Mouse (Mus musculus) neural tube, embryonic 15.5 days (tissue): ENCODE data around the gene Ccdc144b. TPM values are rescaled to one million over a fixed set of nuclear protein-coding genes. Genes with fewer than 3 reads are reported as not detected.

Experiments used
- ATAC-seq: fragments of 200-750 bp; cut with Nextera tagmentation; 2 replicates; pipeline ENCODE4 v1.8.0; 2017; ENCODE audit warnings: mild to moderate bottlenecking, moderate TSS enrichment, moderate library complexity; ENCODE audit not compliant: low FRiP score
- H3K27ac ChIP-seq: fragments of 300-500 bp; sonication (generic); replicated peaks from 2 replicates; pipeline ENCODE4 v1.5.1; 2015; ENCODE audit warnings: mild to moderate bottlenecking, inconsistent platforms
- H3K27me3 ChIP-seq: fragments of 300-500 bp; sonication (generic); replicated peaks from 2 replicates; pipeline ENCODE4 v1.6.1; 2015; ENCODE audit warnings: inconsistent platforms
- H3K36me3 ChIP-seq: fragments of 300-500 bp; sonication (generic); 2 replicates; pipeline ENCODE4 v1.6.1; 2015; ENCODE audit warnings: inconsistent platforms
- H3K4me1 ChIP-seq: fragments of 300-500 bp; sonication (generic); 2 replicates; pipeline ENCODE4 v1.6.1; 2015; ENCODE audit warnings: inconsistent platforms
- H3K4me2 ChIP-seq: fragments of 300-500 bp; sonication (generic); 2 replicates; pipeline ENCODE4 v1.6.1; 2015; ENCODE audit warnings: inconsistent platforms, mild to moderate bottlenecking, moderate library complexity
- H3K4me3 ChIP-seq: fragments of 300-500 bp; sonication (generic); replicated peaks from 2 replicates; pipeline ENCODE4 v1.5.1; 2015; ENCODE audit warnings: mild to moderate bottlenecking, inconsistent platforms
- H3K9ac ChIP-seq: fragments of 300-500 bp; sonication (generic); replicated peaks from 2 replicates; pipeline ENCODE4 v1.6.1; 2015; ENCODE audit warnings: mild to moderate bottlenecking, inconsistent platforms
- H3K9me3 ChIP-seq: fragments of 300-500 bp; sonication (generic); replicated peaks from 2 replicates; pipeline ENCODE4 v1.6.1; 2016; ENCODE audit warnings: inconsistent platforms
- WGBS: fragments of 180-500 bp; shearing (Covaris S2); methylation state at CpG from one replicate; pipeline ENCODE4 v1.1.7; 2015; ENCODE audit warnings: mixed read lengths; 5-methylcytosine and 5-hydroxymethylcytosine counted together
- polyA plus RNA-seq: library from polyadenylated mRNA; unstranded; fragments of >200 nt; fragmentation: Nextera tagmentation; extraction: Ambion mirVana; gene quantifications from 2 replicates; pipeline ENCODE4 v1.2.1, GENCODE M21; 2015

Ccdc144b gene
- polyA plus RNA-seq, 1 experiment from 2014 or later: not detected

DNA sequence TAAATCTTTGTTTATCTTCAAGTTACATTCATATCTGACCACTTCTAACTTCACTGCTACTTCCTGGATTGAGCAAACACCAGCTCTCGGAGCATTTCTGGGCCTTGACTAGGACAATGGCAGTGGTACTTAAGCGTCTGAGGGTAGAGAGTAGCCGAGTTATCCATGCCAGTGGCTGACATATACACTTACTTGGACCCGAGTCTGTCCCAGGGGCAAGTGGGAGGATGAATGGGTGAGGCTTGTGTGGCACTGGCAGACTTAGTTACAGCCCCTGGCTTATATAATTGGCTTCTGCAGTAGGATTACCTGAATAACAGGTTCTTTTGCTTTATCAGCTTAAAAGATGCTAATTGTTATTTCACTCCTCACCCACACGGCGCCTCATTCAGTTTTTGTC lies 14.4 kb upstream of the Ccdc144b start:
- peaks cover 24% of the 10 kb centered on the region for H3K36me3 ChIP-seq
- H3K4me2 ChIP-seq: no peak overlapping the region
- no peaks in the 10 kb centered on the region for H3K9me3 ChIP-seq
- WGBS: 92% methylated on average over 6 of the region's 6 CpGs
- no peak overlapping the region for H3K27ac ChIP-seq
- H3K4me1 ChIP-seq: peaks cover 32% of the 10 kb centered on the region
- no peak overlapping the region for H3K4me3 ChIP-seq
- peaks cover 14% of the 10 kb centered on the region for H3K27me3 ChIP-seq
- no peak for ATAC-seq
- no peak overlapping the region for H3K9ac ChIP-seq

DNA sequence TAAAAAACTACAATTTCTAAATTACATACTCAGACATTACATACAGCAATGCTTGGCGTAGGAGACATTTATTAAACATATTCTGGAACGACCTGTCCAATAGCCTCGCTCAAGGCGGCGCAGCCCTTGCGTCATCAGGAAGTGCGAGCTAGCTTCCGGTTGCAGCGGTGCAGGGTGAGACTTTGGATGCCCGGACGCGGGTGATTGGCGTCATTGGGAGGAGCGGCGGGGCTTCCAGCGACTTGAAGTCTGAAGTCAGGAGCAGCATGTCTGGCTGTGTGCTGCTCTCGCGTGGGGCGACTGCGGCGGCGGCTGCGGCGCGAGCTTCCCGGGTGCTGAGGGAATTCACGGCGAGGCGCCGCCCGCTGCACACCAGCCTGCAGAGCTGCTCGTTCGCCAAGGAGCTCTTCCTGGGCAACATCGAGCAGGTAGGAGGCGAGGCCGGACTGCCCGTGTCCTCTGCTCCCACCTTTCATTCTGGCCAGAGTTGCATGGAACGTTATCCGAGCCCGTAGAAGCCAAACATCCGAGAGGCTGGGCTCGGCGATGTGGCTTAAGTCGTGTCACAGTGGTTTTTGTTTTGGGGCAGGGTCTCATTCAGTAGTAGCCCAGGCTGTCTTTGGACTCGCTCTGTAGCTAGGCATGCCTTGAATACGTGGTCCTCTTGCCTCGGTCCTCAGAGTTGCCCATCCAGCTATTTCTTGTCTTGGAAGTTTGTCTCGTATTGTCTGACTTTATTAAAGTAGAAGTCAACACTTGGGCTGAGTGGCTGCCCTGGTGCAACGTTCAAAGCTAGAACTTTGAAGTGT lies 12.7 kb upstream of the Ccdc144b start, which contains the start of gene Acad9:
Gene Acad9, plus strand, starts transcription at position 137 of the 809 bp plus-strand sequence.
- Histone ChIP-seq H3K9ac (peak within 1 kb of the TSS; percentile 94), H3K36me3 (peaks cover 19% of the 10 kb centered on the region), H3K4me3 (peak within 1 kb of the TSS; percentile 98), H3K9me3 (no peaks in the 10 kb centered on the region), H3K27me3 (peaks cover 26% of the 10 kb centered on the region), H3K4me2 (peak within 1 kb of the TSS; percentile 85), H3K4me1 (peaks cover 32% of the 10 kb centered on the region), H3K27ac (peak within 1 kb of the TSS; percentile 83)
- under 1% methylated on average over 49 of the region's 49 CpGs for WGBS
- ATAC-seq: peak; percentile 99

DNA sequence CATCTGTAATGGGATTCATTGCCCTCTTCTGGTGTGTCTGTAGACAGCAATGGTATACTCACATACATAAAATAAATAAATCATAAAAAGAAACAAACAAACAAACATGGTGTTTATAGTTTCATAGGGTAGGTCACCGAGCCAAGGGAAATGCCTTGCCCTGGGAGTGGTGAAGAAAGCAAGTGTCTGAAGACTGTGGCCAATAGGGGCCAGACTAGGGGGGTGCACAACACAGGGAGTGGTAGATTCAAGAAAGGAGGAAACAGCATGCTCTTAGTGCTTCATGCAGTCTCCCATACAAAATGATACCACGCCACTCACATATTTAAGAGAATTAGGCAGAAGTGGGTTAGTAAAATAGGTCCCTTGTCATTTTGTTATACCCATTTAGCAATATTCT lies 11.8 kb upstream of the Ccdc144b start:
- H3K9me3 ChIP-seq: no peaks in the 10 kb centered on the region
- no peak overlapping the region for H3K27ac ChIP-seq
- H3K9ac ChIP-seq: no peak overlapping the region
- H3K4me1 ChIP-seq: peaks cover 32% of the 10 kb centered on the region
- H3K27me3 ChIP-seq: peaks cover 28% of the 10 kb centered on the region
- peak overlapping the region; percentile 98 for H3K4me3 ChIP-seq
- WGBS: 95% methylated on average over 2 of the region's 2 CpGs
- peak; percentile 9; the same call in 1 of the 2 replicates for ATAC-seq
- peak overlapping the region; percentile 85 for H3K4me2 ChIP-seq
- peaks cover 11% of the 10 kb centered on the region for H3K36me3 ChIP-seq

DNA sequence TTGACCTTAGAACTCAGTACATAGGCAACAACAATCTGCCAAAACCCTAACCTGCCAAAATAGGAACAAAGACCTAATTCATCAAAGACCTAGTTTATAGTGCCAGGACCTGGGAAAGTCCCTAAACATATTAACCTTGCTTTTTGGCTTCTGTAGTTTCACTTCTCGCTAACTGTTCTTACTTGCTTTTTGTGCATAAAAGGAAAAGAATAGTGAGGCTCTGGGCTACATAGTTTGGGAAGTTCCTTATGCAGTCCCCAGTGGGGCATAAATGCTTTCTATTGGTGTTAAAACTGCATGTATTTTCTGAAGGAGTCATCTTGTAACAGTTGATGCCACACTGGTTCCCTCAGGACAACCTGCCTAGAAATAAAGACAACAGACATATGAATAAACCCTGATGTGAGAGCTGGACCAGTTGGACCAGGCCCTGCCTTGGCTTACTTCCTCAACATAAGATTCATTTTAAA lies 11.3 kb upstream of the Ccdc144b start:
- 93% methylated on average over 1 of the region's 1 CpGs for WGBS

DNA sequence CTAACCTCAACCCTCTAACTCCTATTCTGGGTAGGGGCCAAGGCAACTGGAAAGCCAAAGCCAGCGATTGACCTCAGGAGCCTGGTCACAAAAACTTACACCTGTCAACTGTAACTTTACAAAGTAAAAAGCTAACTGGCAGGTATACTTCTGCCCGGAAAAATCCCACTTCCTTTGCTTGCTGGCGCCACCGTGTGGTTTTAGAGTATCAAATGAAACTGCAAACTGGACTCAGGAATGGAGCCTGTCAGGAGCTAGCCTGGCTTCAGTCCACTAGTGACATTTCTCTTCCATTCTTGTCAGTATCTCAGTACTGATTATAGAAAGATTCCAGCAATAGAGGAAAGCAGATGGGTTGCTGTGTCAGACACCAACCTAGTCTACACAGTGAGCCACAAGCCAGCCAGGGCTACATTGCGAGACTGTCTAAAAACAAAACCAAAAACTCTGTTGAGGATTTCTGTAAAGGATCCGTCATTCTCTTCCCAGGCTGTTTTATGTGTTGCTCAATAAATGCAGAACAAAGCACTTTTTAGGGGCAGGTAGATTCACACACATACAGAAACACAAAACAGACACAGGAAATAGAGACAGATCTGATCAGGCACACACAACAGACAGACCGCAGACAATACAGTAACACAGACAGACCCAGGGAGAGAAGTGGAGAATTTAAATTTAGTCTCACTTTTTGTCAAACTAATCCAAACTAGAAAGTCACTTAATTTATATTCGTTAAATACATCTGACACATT lies 6.9 kb upstream of the Ccdc144b start:
- H3K4me1 ChIP-seq: peaks cover 4% of the 10 kb centered on the region; the same call in 1 of the 2 replicates
- WGBS: 38% methylated on average over 8 of the region's 8 CpGs
- peak; percentile 66; the same call in 1 of the 2 replicates for ATAC-seq
- H3K9me3 ChIP-seq: no peaks in the 10 kb centered on the region
- H3K36me3 ChIP-seq: no peaks in the 10 kb centered on the region
- no peak overlapping the region for H3K4me3 ChIP-seq
- H3K27me3 ChIP-seq: peaks cover 28% of the 10 kb centered on the region
- no peak overlapping the region for H3K9ac ChIP-seq
- no peak overlapping the region for H3K27ac ChIP-seq
- H3K4me2 ChIP-seq: no peak overlapping the region

More for the DNA sequence above, 11.3 kb upstream of the Ccdc144b start:
- Histone ChIP-seq H3K9me3 (no peaks in the 10 kb centered on the region), H3K4me2 (no peak overlapping the region), H3K4me1 (peaks cover 32% of the 10 kb centered on the region), H3K36me3 (peaks cover 9% of the 10 kb centered on the region), H3K27ac (no peak overlapping the region), H3K9ac (no peak overlapping the region), H3K4me3 (no peak overlapping the region), H3K27me3 (peaks cover 28% of the 10 kb centered on the region)
- ATAC-seq: no peak

DNA sequence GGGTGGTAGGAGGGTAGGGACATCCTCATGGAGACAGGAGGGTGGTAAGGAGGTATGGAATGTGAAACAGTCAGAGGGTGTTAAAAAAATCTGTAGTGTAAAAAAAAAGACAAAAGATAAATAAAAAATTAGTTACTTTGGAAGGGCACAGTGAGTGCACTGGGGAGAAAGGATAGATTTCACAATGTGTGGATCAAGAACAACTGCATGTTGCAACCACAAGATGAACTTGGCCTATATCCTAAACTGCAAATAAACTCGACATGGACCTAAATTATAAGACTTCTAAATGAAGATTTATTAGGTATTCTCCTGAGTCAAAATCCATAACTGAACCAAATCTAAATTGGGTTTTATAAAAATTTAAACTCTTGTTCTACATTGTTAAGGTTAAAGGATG lies 4.2 kb downstream of the Ccdc144b start:
- no peak overlapping the region for H3K4me3 ChIP-seq
- H3K4me1 ChIP-seq: no peaks in the 10 kb centered on the region
- H3K9me3 ChIP-seq: no peaks in the 10 kb centered on the region
- H3K27me3 ChIP-seq: no peaks in the 10 kb centered on the region
- no peak for ATAC-seq
- 79% methylated on average over 1 of the region's 1 CpGs for WGBS
- H3K36me3 ChIP-seq: no peaks in the 10 kb centered on the region
- H3K27ac ChIP-seq: no peak overlapping the region
- H3K9ac ChIP-seq: no peak overlapping the region
- no peak overlapping the region for H3K4me2 ChIP-seq

DNA sequence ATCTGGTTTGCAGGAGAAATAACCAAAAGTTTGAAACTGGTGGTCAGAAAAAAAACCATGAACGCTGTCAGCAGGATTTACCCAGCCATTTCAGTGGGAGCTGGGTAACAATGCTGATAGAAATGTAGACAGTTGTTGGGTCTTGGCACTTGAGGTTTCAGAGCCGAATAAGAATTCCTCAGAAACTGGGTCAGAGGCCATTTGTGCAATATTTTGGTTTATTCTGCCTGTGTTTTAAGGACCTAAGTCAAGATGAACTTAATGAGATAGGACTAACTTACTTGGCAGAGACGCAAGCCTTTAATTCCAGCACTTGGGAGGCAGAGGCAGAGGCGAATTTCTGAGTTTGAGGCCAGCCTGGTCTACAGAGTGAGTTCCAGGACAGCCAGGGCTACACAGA lies 8.3 kb downstream of the Ccdc144b start:
- H3K27ac ChIP-seq: no peak overlapping the region
- H3K4me3 ChIP-seq: no peak overlapping the region
- no peaks in the 10 kb centered on the region for H3K36me3 ChIP-seq
- no peaks in the 10 kb centered on the region for H3K27me3 ChIP-seq
- no peaks in the 10 kb centered on the region for H3K9me3 ChIP-seq
- 82% methylated on average over 4 of the region's 4 CpGs for WGBS
- no peak overlapping the region for H3K4me2 ChIP-seq
- no peak overlapping the region for H3K9ac ChIP-seq
- ATAC-seq: no peak
- no peaks in the 10 kb centered on the region for H3K4me1 ChIP-seq

DNA sequence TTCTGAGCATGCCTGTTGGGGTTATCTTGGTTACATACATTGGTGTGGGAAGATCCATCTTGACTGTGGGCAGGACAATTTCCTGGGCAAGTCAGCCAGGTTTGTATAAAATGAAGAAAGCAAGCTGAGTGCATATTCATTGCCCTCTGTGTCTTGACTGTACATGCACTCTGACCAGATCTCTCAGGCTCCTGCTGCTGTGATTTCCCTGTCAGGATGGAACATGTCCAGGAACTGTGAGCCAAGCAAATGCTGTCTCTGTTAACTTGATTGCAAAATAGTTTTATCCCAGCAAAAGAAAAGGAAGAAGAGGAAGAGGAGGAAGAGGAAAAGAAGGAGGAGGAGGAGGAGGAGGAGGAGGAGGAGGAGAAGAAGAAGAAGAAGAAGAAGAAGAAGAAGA lies 8.8 kb downstream of the Ccdc144b start:
- H3K4me1 ChIP-seq: no peaks in the 10 kb centered on the region
- no peak for ATAC-seq
- no peaks in the 10 kb centered on the region for H3K36me3 ChIP-seq
- H3K27me3 ChIP-seq: no peaks in the 10 kb centered on the region
- H3K4me3 ChIP-seq: no peak overlapping the region
- no peak overlapping the region for H3K27ac ChIP-seq
- no peaks in the 10 kb centered on the region for H3K9me3 ChIP-seq
- H3K4me2 ChIP-seq: no peak overlapping the region
- H3K9ac ChIP-seq: no peak overlapping the region

DNA sequence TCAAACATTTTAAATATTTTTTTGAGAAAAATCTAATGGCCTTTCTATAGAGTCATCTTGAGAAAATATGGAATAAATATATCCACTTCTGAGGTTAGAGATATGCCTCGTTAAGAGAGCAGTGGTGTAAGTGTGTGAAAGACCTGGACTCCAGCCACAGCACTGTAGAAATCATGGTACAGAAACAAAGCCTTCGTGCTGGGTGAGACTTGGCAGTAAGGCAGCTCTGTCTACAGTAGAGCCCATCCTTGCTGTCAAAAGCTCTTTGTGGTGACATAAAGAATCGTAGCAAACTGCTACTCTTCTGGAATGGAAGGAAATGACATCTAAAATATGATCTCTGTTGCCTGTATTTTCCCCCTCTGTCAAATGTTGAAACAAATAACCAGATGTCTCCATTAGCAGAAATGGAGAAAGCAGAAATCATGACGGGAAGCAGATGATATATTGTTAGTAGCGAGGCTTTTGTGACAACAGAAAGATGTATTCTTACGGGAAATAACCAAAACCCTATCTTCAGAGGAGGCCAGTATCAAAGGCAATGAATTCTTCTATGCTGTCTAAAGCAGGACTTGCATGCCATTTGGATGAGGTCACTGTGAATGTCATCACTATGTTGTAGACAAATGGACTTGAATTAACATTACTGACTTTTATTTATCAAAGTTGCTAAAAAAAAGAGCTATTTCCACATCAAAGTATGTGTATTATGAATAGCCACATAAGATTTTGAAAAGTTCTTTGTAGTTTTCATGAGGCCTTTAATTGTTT lies 21.4 kb downstream of the Ccdc144b start:
- 62% methylated on average over 6 of the region's 6 CpGs for WGBS
- H3K36me3 ChIP-seq: no peaks in the 10 kb centered on the region
- no peaks in the 10 kb centered on the region for H3K9me3 ChIP-seq
- H3K9ac ChIP-seq: no peak overlapping the region
- no peak overlapping the region for H3K4me2 ChIP-seq
- H3K27ac ChIP-seq: no peak overlapping the region; the same call in 1 of the 2 replicates
- H3K4me1 ChIP-seq: no peaks in the 10 kb centered on the region
- no peaks in the 10 kb centered on the region for H3K27me3 ChIP-seq
- H3K4me3 ChIP-seq: no peak overlapping the region
- no peak for ATAC-seq

DNA sequence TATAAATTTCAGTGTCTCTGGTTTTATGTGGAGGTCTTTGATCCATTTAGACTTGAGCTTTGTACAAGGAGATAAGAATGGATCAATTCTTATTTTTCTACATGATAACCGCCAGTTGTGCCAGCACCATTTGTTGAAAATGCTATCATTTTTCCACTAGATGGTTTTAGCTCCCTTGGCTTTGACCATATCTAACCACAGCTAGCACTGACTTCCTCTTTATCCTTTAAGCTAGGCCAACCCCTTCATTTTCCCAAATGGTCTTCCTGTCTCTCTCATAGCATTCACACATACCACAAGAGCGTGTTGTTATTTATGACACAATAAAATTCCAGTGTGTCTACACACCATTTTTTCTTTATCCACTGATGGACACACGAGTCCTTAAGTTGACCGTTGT lies 23.4 kb downstream of the Ccdc144b start:
- ATAC-seq: no peak

DNA sequence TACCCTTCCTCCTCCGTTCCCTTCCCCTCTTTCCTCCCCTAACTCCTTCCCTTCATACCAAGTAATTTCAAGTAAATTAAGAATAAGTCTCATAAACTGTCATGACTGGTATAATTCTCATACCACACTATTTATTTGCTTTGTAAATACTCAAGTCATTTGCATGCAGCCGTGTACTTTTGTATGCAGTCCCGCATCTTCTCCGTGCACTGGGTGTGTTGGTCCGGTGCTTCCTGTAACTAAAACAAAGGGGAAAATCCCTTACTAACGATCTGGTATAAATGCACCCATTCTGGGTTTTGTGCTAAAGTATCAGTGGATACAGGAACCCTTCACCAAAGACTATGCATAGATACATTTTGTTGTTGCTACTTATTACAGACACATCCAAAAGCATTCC lies 27.6 kb downstream of the Ccdc144b start:
- H3K36me3 ChIP-seq: no peaks in the 10 kb centered on the region
- no peak overlapping the region for H3K9ac ChIP-seq
- H3K4me3 ChIP-seq: no peak overlapping the region
- no peak for ATAC-seq
- H3K4me1 ChIP-seq: no peaks in the 10 kb centered on the region
- no peak overlapping the region for H3K27ac ChIP-seq
- 88% methylated on average over 6 of the region's 6 CpGs for WGBS
- no peaks in the 10 kb centered on the region for H3K9me3 ChIP-seq
- H3K4me2 ChIP-seq: no peak overlapping the region
- no peaks in the 10 kb centered on the region for H3K27me3 ChIP-seq

More for the DNA sequence above, 23.4 kb downstream of the Ccdc144b start:
- Histone ChIP-seq H3K4me3 (no peak overlapping the region), H3K9ac (no peak overlapping the region), H3K4me1 (no peaks in the 10 kb centered on the region), H3K4me2 (no peak overlapping the region), H3K27me3 (no peaks in the 10 kb centered on the region), H3K36me3 (no peaks in the 10 kb centered on the region), H3K27ac (no peak overlapping the region), H3K9me3 (no peaks in the 10 kb centered on the region)
- 88% methylated on average over 4 of the region's 4 CpGs for WGBS
